Mouse (Mus musculus) hindbrain, embryonic 11.5 days (tissue): ENCODE results near the gene Gm14326. TPM values are rescaled to one million over a fixed set of nuclear protein-coding genes. Genes with fewer than 3 reads are reported as not detected.
"Not testable (repeated sequence)": the region's sequence is repeated elsewhere in the genome, so short reads cannot be mapped to it uniquely, and the experiment has no call there.

Source experiments
- ATAC-seq: fragments of 200-750 bp; cut with Nextera tagmentation; 2 replicates; pipeline ENCODE4 v1.8.0; 2017; ENCODE audit warnings: mild to moderate bottlenecking, moderate TSS enrichment, moderate library complexity; ENCODE audit not compliant: low FRiP score
- DNase-seq: peaks from one replicate; pipeline ENCODE4 v3.0.0-alpha.2; 2015; ENCODE audit warnings: low spot score
- H3K27ac ChIP-seq: fragments of 300-500 bp; sonication (generic); 2 replicates; pipeline ENCODE4 v1.5.1; 2014; ENCODE audit warnings: mild to moderate bottlenecking, low read depth, low read length
- H3K27me3 ChIP-seq: fragments of 300-500 bp; sonication (generic); 2 replicates; pipeline ENCODE4 v1.6.1; 2014; ENCODE audit warnings: mild to moderate bottlenecking, low read length, moderate library complexity, mixed read lengths; ENCODE audit not compliant: control insufficient read depth, insufficient read depth
- H3K36me3 ChIP-seq: fragments of 300-500 bp; sonication (generic); 2 replicates; pipeline ENCODE4 v1.6.1; 2014; ENCODE audit warnings: mild to moderate bottlenecking, low read length, moderate library complexity, mixed read lengths; ENCODE audit not compliant: control insufficient read depth, insufficient read depth
- H3K4me1 ChIP-seq: fragments of 300-500 bp; sonication (generic); replicated peaks from 2 replicates; pipeline ENCODE4 v1.6.1; 2014; ENCODE audit warnings: low read length, mixed read lengths; ENCODE audit not compliant: control insufficient read depth, insufficient read depth
- H3K4me2 ChIP-seq: fragments of 300-500 bp; sonication (generic); replicated peaks from 2 replicates; pipeline ENCODE4 v1.6.1; 2014; ENCODE audit warnings: mild to moderate bottlenecking, low read depth, low read length
- H3K4me3 ChIP-seq: fragments of 300-500 bp; sonication (generic); 2 replicates; pipeline ENCODE4 v1.5.1; 2014; ENCODE audit warnings: low read depth, low read length
- H3K9ac ChIP-seq: fragments of 300-500 bp; sonication (generic); 2 replicates; pipeline ENCODE4 v1.6.1; 2014; ENCODE audit warnings: low read depth, low read length
- H3K9me3 ChIP-seq: fragments of 300-500 bp; sonication (generic); 2 replicates; pipeline ENCODE4 v1.6.1; 2016; ENCODE audit warnings: low read length; ENCODE audit not compliant: control insufficient read depth
- WGBS: fragments of 180-500 bp; shearing (Covaris S2); extraction: QIAGEN DNeasy Blood & Tissue Kit; methylation state at CpG from one replicate; pipeline ENCODE4 v1.1.7; 2014; 5-methylcytosine and 5-hydroxymethylcytosine counted together
- polyA plus RNA-seq: library from polyadenylated mRNA; unstranded; fragments of >200 nt; fragmentation: Nextera tagmentation; extraction: Ambion mirVana; gene quantifications from 2 replicates; pipeline ENCODE4 v1.2.1, GENCODE M21; 2014

Gm14326 gene
- 17.0 and 18.8 TPM in 2 replicates for polyA plus RNA-seq

- not testable (repeated sequence) for ATAC-seq, H3K4me1 ChIP-seq, H3K27me3 ChIP-seq, H3K9me3 ChIP-seq, H3K36me3 ChIP-seq, H3K27ac ChIP-seq, H3K9ac ChIP-seq
- Histone ChIP-seq H3K4me3 (peak within 1 kb of the TSS; percentile 34), H3K4me2 (peak within 1 kb of the TSS; percentile 33; the same call in 1 of the 2 replicates)
- 0% methylated on average over 4 of the region's 7 CpGs for WGBS
- DNase-seq: peak; percentile 3
These were observed at the start of gene Gm14326 for GRCm38 (mm10) chr2:177957145-177957544. Gm14326 (minus strand) TSS chr2:177957297.

DNA sequence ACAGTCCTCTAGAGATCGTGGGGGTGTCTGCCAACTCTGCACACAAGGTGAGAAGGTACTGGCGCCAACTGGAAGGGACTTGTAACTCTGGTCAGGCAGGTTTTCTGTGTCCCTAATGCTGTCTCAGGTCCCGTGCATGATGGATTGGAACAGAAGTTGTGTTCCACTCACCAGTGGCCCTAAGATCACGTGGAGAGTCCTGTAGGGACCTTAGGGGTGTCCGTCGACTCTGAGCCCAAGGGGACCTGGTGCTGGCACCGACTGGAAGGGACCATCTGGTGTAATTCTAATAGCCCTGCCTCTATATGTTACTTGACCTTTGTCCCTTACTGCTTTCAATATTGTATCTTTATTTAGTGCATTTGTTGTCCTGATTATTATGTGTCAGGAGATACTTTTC, 17.7 kb upstream of the Gm14326 start:
- WGBS: 82% methylated on average over 7 of the region's 7 CpGs
- H3K9me3 ChIP-seq, H3K9ac ChIP-seq, H3K4me3 ChIP-seq, H3K27ac ChIP-seq, H3K27me3 ChIP-seq, ATAC-seq, H3K36me3 ChIP-seq, H3K4me2 ChIP-seq, H3K4me1 ChIP-seq, DNase-seq: not testable (repeated sequence)

- ATAC-seq, H3K9ac ChIP-seq, H3K27ac ChIP-seq, H3K9me3 ChIP-seq, H3K36me3 ChIP-seq, H3K27me3 ChIP-seq, H3K4me1 ChIP-seq: not testable (repeated sequence)
- H3K4me2 ChIP-seq: peak overlapping the region; percentile 33; the same call in 1 of the 2 replicates
- DNase-seq: peak; percentile 3
- peak overlapping the region; percentile 34 for H3K4me3 ChIP-seq
- WGBS: under 1% methylated on average over 16 of the region's 18 CpGs
These were observed 363 bp downstream of the Gm14326 start for GRCm38 (mm10) chr2:177956734-177957133.

DNA sequence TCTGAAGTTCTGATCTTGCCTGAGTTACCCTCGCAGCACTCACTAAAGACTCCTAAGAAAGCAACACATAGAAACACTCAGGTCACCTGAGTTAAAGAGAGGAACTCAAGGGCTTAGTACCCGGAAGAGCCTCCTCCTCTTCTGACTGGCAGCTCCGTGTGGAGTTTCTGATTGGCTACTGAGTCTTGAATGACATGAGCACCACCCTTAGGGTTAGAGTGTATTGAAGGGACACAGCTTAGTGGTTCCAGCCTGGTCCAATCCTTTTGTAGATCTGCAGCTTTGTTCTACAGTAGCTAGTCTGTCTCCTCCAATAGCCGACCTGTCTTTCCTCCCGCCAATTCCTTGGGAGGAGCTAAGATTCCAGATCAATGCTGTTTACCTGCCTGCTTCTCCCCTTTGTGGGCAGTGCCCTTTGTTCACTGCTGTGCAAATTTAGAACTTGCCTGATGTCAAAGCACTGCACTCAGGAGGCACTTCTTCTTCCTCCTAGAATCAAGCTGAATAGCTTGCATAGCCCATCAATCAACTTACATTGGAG, 31.5 kb downstream of the Gm14326 start, which contains the start of gene Zfp972:
Gene Zfp972 (minus strand): TSS at position 51 of the 541 bp plus-strand sequence.
- not testable (repeated sequence) for H3K36me3 ChIP-seq, ATAC-seq

GRCm38 (mm10) chr2:177903276-177903675, 53.8 kb downstream of the Gm14326 start:
- not testable (repeated sequence) for H3K4me1 ChIP-seq, H3K9ac ChIP-seq, H3K4me3 ChIP-seq, H3K9me3 ChIP-seq, H3K4me2 ChIP-seq, H3K27me3 ChIP-seq, H3K36me3 ChIP-seq, DNase-seq, ATAC-seq, H3K27ac ChIP-seq
- 100% methylated on average over 2 of the region's 12 CpGs for WGBS

More for the DNA sequence above, 31.5 kb downstream of the Gm14326 start, which contains the start of gene Zfp972:
- H3K9ac ChIP-seq, DNase-seq, H3K9me3 ChIP-seq, H3K27ac ChIP-seq, H3K4me1 ChIP-seq, H3K27me3 ChIP-seq, H3K4me2 ChIP-seq, H3K4me3 ChIP-seq: not testable (repeated sequence)
- 80% methylated on average over 3 of the region's 5 CpGs for WGBS

DNA sequence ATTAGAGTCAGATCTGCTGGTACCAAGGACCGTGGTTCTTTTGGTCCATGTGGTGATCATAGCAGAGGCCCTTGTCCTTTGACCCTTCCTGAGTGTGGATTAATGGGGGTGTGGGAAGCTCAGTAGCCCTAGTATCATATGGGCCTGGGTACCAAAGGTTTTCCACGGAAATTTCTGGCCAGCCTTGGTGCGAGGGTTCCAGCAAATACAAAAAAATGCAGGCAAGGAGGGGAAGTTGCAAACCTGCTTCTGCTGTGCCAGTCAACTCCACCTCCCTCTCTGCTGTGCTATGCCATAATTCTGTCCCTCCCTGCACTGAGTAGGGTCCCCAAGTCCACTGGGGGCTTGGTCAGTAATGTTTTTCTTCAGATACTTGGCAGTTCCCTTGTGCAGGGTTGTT, 58.9 kb downstream of the Gm14326 start:
- H3K4me1 ChIP-seq, H3K4me3 ChIP-seq, ATAC-seq, H3K27me3 ChIP-seq, H3K9ac ChIP-seq, DNase-seq, H3K36me3 ChIP-seq, H3K9me3 ChIP-seq, H3K4me2 ChIP-seq, H3K27ac ChIP-seq: not testable (repeated sequence)
- WGBS: 83% methylated on average over 2 of the region's 3 CpGs

- 59% methylated on average over 6 of the region's 13 CpGs for WGBS
- not testable (repeated sequence) for H3K9ac ChIP-seq, H3K4me1 ChIP-seq, H3K9me3 ChIP-seq, ATAC-seq, H3K4me2 ChIP-seq, H3K27ac ChIP-seq, H3K36me3 ChIP-seq, H3K4me3 ChIP-seq, H3K27me3 ChIP-seq
- DNase-seq: peak; percentile 0
These were observed 60.0 kb downstream of the Gm14326 start, which contains the start of gene Gm14327 for GRCm38 (mm10) chr2:177897046-177897578. Gm14327 (plus strand) TSS chr2:177897096.

- H3K4me1 ChIP-seq: not testable (repeated sequence)
These were observed 69.4 kb downstream of the Gm14326 start for GRCm38 (mm10) chr2:177887743-177888142.

More at GRCm38 (mm10) chr2:177887743-177888142, 69.4 kb downstream of the Gm14326 start:
- H3K36me3 ChIP-seq, H3K4me2 ChIP-seq, H3K4me3 ChIP-seq, DNase-seq, H3K27me3 ChIP-seq, ATAC-seq, H3K9ac ChIP-seq, H3K9me3 ChIP-seq, H3K27ac ChIP-seq: not testable (repeated sequence)
- WGBS: 93% methylated on average over 14 of the region's 14 CpGs
